Mouse (Mus musculus): Measurements from ENCODE around the gene Ang2. TPM values are rescaled to one million over a fixed set of nuclear protein-coding genes. Genes with fewer than 3 reads are reported as not detected.
"Not testable (repeated sequence)": the region's sequence is repeated elsewhere in the genome, so short reads cannot be mapped to it uniquely, and the experiment has no call there.

Gene Ang2
- 1.2 TPM in 1 of 2 replicates, not detected in the other for total RNA-seq (2012; rRNA removed)

DNA sequence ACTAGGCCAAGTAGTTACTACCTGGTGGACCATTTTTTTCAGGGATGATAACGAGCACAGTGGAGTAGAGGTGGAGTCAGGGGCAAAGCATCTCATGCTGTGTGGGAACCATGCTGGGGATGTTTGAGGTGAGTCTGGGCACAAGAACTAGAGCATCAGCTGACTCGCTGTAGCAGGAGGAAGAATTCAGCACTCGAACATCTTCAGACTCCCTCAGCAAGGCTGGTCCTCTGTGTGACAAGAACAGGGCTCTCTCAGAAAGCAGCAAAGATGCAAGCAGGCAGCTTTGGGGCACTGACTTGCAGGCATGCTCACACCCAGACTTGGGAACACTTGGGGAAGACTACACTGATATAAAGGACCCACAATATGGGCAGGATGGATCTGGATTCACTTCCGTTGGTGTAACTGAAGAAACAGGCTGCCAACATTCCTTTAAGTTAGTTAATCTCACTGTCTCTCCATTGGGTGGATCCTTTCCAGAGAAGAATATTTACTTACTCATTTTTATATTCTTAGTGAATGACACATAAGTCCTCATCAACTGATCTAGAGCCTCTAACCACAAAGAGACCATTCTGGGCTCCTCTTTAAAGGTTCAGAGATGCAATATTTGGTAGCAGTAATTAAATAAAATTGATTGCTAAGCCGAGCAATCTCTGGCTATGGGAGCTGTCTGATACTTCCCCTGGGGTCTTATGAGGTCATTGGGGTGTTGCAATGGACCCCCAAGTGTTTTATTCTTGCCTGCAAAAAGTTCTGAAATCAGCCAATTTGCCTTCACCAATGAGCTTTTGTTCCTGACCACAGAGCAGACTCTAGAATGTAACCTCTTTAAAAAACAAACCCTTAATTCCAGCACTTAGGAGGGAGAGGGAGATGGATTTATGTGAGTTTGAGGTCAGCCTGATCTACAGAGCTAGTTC, at the start of gene Ang2:
Gene Ang2 (minus strand): TSS at position 51 of the 926 bp plus-strand sequence.
- in situ Hi-C loops (cut with MboI; ENCODE audit: low sequenced_read_pairs in 2 of 2, unreplicated experiment in 2 of 2), result no loop called here
- H3K27ac ChIP-seq (ENCODE audit: insufficient read depth, low read depth, low read length, poor library complexity, severe bottlenecking), result no peak within 1 kb of the TSS
- no peaks in the 10 kb centered on the region for H3K9me3 ChIP-seq (ENCODE audit: control insufficient read depth, insufficient read depth, low read depth, low read length)
- no peak within 1 kb of the TSS for H3K4me3 ChIP-seq (ENCODE audit: insufficient read depth in 1 of 2, low read depth in 1 of 2, low read length in 2 of 2, poor library complexity in 1 of 2, severe bottlenecking in 1 of 2)
- no peaks in the 10 kb centered on the region for H3K36me3 ChIP-seq (ENCODE audit: control insufficient read depth, insufficient read depth, low read length, poor library complexity, severe bottlenecking)
- no peak within 1 kb of the TSS for H3K9ac ChIP-seq (ENCODE audit: insufficient read depth, low read depth, low read length, poor library complexity, severe bottlenecking)
- peaks cover 0 to 2% of the 10 kb centered on the region in 2 experiments; a peak in 1 of 4 replicates for H3K4me1 ChIP-seq (ENCODE audit: control insufficient read depth in 2 of 2, insufficient read depth in 2 of 2, low read length in 2 of 2, poor library complexity in 1 of 2)
- DNase-seq (ENCODE audit: low read depth, low spot score), result no peak
- no peak for TF ChIP-seq ZNF384 (IDR thresholded peaks at IDR 0.05; ENCODE audit: low read depth, low read length)
- no peak for TF ChIP-seq ZC3H11A (IDR thresholded peaks at IDR 0.05; ENCODE audit: borderline replicate concordance, low read depth, low read length)
- TF ChIP-seq MAFK (IDR thresholded peaks at IDR 0.05; ENCODE audit: insufficient read depth, low read depth, low read length), result no peak
- no peak for TF ChIP-seq CHD2 (IDR thresholded peaks at IDR 0.05; ENCODE audit: low read depth, low read length)
- no peak for TF ChIP-seq HCFC1 (IDR thresholded peaks at IDR 0.05; ENCODE audit: borderline replicate concordance, insufficient read depth, low read length)

DNA sequence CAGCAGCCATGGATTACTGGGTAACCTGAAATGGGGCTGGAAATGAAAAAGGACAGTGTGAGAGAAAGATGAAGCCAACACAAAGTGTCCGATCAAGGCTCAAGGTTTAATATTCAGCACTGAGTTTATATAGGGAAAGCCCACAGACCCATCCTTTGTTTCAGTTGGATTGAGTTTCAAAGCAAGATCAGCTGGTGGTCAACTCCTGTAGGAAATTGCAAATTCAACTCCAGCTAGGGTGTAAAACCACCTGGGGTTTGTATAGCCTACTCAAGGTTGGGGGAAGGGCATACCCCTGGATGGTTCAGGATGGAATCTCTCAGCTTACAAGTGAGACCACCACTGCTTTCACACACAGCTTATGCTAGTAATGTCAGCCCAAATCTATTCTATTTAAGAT, 48.8 kb upstream of the Ang2 start:
- peak; percentile 11 for DNase-seq (ENCODE audit: low read depth, low spot score)
- TF ChIP-seq CHD2 (IDR thresholded peaks at IDR 0.05; ENCODE audit: low read depth, low read length) (no peak), ZC3H11A (IDR thresholded peaks at IDR 0.05; ENCODE audit: borderline replicate concordance, low read depth, low read length) (no peak), ZNF384 (IDR thresholded peaks at IDR 0.05; ENCODE audit: low read depth, low read length) (no peak), HCFC1 (IDR thresholded peaks at IDR 0.05; ENCODE audit: borderline replicate concordance, insufficient read depth, low read length) (no peak)
- Histone ChIP-seq H3K9ac (ENCODE audit: insufficient read depth, low read depth, low read length, poor library complexity, severe bottlenecking) (no peak overlapping the region), H3K9me3 (ENCODE audit: control insufficient read depth, insufficient read depth, low read depth, low read length) (no peaks in the 10 kb centered on the region), H3K4me3 (ENCODE audit: insufficient read depth in 1 of 2, low read depth in 1 of 2, low read length in 2 of 2, poor library complexity in 1 of 2, severe bottlenecking in 1 of 2) (no peak overlapping the region), H3K27ac (ENCODE audit: insufficient read depth, low read depth, low read length, poor library complexity, severe bottlenecking) (no peak overlapping the region), H3K36me3 (ENCODE audit: control insufficient read depth, insufficient read depth, low read length, poor library complexity, severe bottlenecking) (no peaks in the 10 kb centered on the region), H3K4me1 (ENCODE audit: control insufficient read depth in 2 of 2, insufficient read depth in 2 of 2, low read length in 2 of 2, poor library complexity in 1 of 2) (peaks cover 0 to 2% of the 10 kb centered on the region in 2 experiments; a peak in 2 of 4 replicates)
- in situ Hi-C loops (cut with MboI; ENCODE audit: low sequenced_read_pairs in 2 of 2, unreplicated experiment in 2 of 2), result no loop called here

DNA sequence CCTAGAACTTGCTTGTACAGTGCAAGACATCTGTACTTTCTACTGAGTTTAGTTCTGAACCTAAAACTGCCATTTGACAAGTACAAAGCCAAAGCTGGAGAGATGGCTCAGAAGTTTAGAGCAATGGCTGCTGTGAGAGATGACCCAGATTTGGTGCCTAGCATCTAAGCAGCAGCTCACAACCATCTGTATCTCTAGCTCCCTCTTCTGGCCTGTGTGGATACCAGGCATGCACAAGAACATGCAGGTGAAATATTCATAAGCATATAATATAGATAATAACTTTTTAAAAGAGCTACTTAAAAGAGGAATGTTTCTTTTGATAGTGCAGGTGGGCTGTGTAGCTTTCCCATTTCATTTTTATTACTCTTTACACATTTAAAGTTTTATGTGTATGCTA, 42.0 kb upstream of the Ang2 start:
- Histone ChIP-seq H3K4me3 (ENCODE audit: insufficient read depth in 1 of 2, low read depth in 1 of 2, low read length in 2 of 2, poor library complexity in 1 of 2, severe bottlenecking in 1 of 2) (no peak overlapping the region), H3K27ac (ENCODE audit: insufficient read depth, low read depth, low read length, poor library complexity, severe bottlenecking) (no peak overlapping the region), H3K4me1 (ENCODE audit: control insufficient read depth in 2 of 2, insufficient read depth in 2 of 2, low read length in 2 of 2, poor library complexity in 1 of 2) (no peaks in the 10 kb centered on the region), H3K9ac (ENCODE audit: insufficient read depth, low read depth, low read length, poor library complexity, severe bottlenecking) (no peak overlapping the region), H3K9me3 (ENCODE audit: control insufficient read depth, insufficient read depth, low read depth, low read length) (no peaks in the 10 kb centered on the region), H3K36me3 (ENCODE audit: control insufficient read depth, insufficient read depth, low read length, poor library complexity, severe bottlenecking) (no peaks in the 10 kb centered on the region)
- TF ChIP-seq MAFK (IDR thresholded peaks at IDR 0.05; ENCODE audit: insufficient read depth, low read depth, low read length) (no peak), HCFC1 (IDR thresholded peaks at IDR 0.05; ENCODE audit: borderline replicate concordance, insufficient read depth, low read length) (no peak), ZC3H11A (IDR thresholded peaks at IDR 0.05; ENCODE audit: borderline replicate concordance, low read depth, low read length) (peak; percentile 63; the same call in 1 of the 2 replicates), ZNF384 (IDR thresholded peaks at IDR 0.05; ENCODE audit: low read depth, low read length) (no peak)
- in situ Hi-C loops (cut with MboI; ENCODE audit: low sequenced_read_pairs in 2 of 2, unreplicated experiment in 2 of 2), result no loop called here
- peak; percentile 16 for DNase-seq (ENCODE audit: low read depth, low spot score)

DNA sequence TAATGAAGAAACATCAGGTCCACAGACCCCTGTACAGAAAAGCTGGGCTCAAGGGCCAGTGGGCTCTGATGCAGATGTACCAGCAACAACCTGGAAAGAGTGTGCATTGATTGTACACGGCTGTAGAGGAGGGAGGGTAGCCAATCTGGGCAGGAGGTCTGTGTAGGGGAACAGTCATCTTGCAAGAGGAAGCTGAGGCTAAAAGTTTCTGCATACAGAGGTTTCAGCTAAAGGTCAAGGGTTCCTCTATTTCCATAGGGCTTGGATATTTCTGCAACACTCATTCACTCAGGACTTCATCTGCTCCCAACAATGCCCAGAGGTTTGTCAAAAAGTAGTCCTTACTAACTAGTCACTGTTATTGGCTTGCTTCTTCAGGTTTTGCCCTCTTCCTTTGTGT, 38.5 kb upstream of the Ang2 start:
- H3K9me3 ChIP-seq (ENCODE audit: control insufficient read depth, insufficient read depth, low read depth, low read length); H3K27ac ChIP-seq (ENCODE audit: insufficient read depth, low read depth, low read length, poor library complexity, severe bottlenecking); DNase-seq (ENCODE audit: low read depth, low spot score); H3K36me3 ChIP-seq (ENCODE audit: control insufficient read depth, insufficient read depth, low read length, poor library complexity, severe bottlenecking); H3K4me3 ChIP-seq (ENCODE audit: insufficient read depth in 1 of 2, low read depth in 1 of 2, low read length in 2 of 2, poor library complexity in 1 of 2, severe bottlenecking in 1 of 2); in situ Hi-C loops (cut with MboI; ENCODE audit: low sequenced_read_pairs in 2 of 2, unreplicated experiment in 2 of 2); H3K9ac ChIP-seq (ENCODE audit: insufficient read depth, low read depth, low read length, poor library complexity, severe bottlenecking); H3K4me1 ChIP-seq (ENCODE audit: control insufficient read depth in 2 of 2, insufficient read depth in 2 of 2, low read length in 2 of 2, poor library complexity in 1 of 2): not testable (repeated sequence)

DNA sequence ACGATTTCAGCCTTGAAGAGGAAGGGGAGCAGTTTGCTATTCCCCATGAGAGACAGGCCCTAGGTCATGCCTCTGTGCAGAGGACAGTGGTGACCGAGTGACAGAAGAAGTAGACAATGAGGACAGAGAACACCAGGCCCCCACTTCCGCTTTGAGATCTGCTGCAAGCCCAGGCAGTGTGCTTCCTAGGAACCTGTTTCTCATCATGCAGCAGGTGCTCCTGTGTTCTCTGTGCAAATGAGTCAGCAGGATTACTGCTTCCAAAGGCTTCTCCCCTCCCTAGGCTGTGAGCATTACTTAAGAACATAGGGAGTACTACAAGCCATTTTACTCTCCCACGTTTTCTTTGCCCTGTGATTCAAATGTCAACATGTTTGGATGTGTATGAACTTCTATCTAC, 30.7 kb upstream of the Ang2 start:
- in situ Hi-C loops (cut with MboI; ENCODE audit: low sequenced_read_pairs in 2 of 2, unreplicated experiment in 2 of 2); DNase-seq (ENCODE audit: low read depth, low spot score); H3K36me3 ChIP-seq (ENCODE audit: control insufficient read depth, insufficient read depth, low read length, poor library complexity, severe bottlenecking); H3K4me1 ChIP-seq (ENCODE audit: control insufficient read depth in 2 of 2, insufficient read depth in 2 of 2, low read length in 2 of 2, poor library complexity in 1 of 2); H3K9ac ChIP-seq (ENCODE audit: insufficient read depth, low read depth, low read length, poor library complexity, severe bottlenecking); H3K9me3 ChIP-seq (ENCODE audit: control insufficient read depth, insufficient read depth, low read depth, low read length); H3K4me3 ChIP-seq (ENCODE audit: insufficient read depth in 1 of 2, low read depth in 1 of 2, low read length in 2 of 2, poor library complexity in 1 of 2, severe bottlenecking in 1 of 2); H3K27ac ChIP-seq (ENCODE audit: insufficient read depth, low read depth, low read length, poor library complexity, severe bottlenecking): not testable (repeated sequence)

DNA sequence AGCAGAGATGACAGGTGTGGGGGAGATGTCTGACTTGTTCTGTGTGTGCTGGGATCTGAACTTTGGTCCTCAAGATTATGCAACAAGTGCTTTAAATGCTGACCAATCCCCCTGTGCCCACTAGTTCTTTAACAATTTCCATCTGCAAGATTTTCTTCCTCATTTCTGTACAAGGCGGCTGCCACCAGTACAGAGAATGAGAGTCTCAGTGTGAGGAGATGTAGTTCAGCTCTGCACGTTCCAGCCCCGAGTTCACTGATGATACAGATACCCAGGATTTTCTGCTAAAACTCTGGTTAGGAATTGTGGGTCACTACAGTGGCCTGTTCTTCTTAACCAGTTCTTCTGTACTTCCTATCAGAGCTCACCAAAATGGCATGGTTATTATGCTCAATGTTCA, 21.1 kb upstream of the Ang2 start:
- in situ Hi-C loops (cut with MboI; ENCODE audit: low sequenced_read_pairs in 2 of 2, unreplicated experiment in 2 of 2); H3K27ac ChIP-seq (ENCODE audit: insufficient read depth, low read depth, low read length, poor library complexity, severe bottlenecking); H3K9ac ChIP-seq (ENCODE audit: insufficient read depth, low read depth, low read length, poor library complexity, severe bottlenecking); H3K4me1 ChIP-seq (ENCODE audit: control insufficient read depth in 2 of 2, insufficient read depth in 2 of 2, low read length in 2 of 2, poor library complexity in 1 of 2); H3K9me3 ChIP-seq (ENCODE audit: control insufficient read depth, insufficient read depth, low read depth, low read length); DNase-seq (ENCODE audit: low read depth, low spot score); H3K36me3 ChIP-seq (ENCODE audit: control insufficient read depth, insufficient read depth, low read length, poor library complexity, severe bottlenecking); H3K4me3 ChIP-seq (ENCODE audit: insufficient read depth in 1 of 2, low read depth in 1 of 2, low read length in 2 of 2, poor library complexity in 1 of 2, severe bottlenecking in 1 of 2): not testable (repeated sequence)
